Mouse (Mus musculus) T-helper 1 cell (primary cell): ENCODE measurements around the gene Lrrc61.

ENCODE experiments used
- in situ Hi-C: fragments of 300-600 bp; cut with MboI, MseI; formaldehyde crosslinking; loops from one replicate; pipeline ENCODE4 v1.15.1; 2025; ENCODE audit warnings: high pct_unique_total_duplicates

Gene Lrrc61

GRCm38 (mm10) chr6:48591871-48592270 is 37.3 kb downstream of the Lrrc61 start:
- in situ Hi-C loops, result no loop called here

- in situ Hi-C loops, result no loop called here
These were observed 38.8 kb downstream of the Lrrc61 start, which contains the start of the genes Repin1 and Gm44965 for GRCm38 (mm10) chr6:48593158-48594042. Gene Repin1, plus strand, starts transcription at chr6:48593883. Gene Gm44965, plus strand, starts transcription at chr6:48593941.

GRCm38 (mm10) chr6:48594043-48594738 is 39.6 kb downstream of the Lrrc61 start:
- in situ Hi-C loops, result no loop called here

GRCm38 (mm10) chr6:48595278-48595677 is 40.7 kb downstream of the Lrrc61 start:
- in situ Hi-C loops, result no loop called here

GRCm38 (mm10) chr6:48596545-48597232 is 42.1 kb downstream of the Lrrc61 start:
- in situ Hi-C loops, result no loop called here

- in situ Hi-C loops, result no loop called here
These were observed 42.6 kb downstream of the Lrrc61 start for GRCm38 (mm10) chr6:48597233-48597625.

- in situ Hi-C loops, result no loop called here
These were observed 46.0 kb downstream of the Lrrc61 start for GRCm38 (mm10) chr6:48600594-48600993.

GRCm38 (mm10) chr6:48601271-48602079 is 46.9 kb downstream of the Lrrc61 start, which contains the start of gene Zfp775:
Gene Zfp775, plus strand, starts transcription at chr6:48602063.
- in situ Hi-C loops, result no loop called here

- in situ Hi-C loops, result no loop called here
These were observed 47.6 kb downstream of the Lrrc61 start for GRCm38 (mm10) chr6:48602080-48602741.

- in situ Hi-C loops, result no loop called here
These were observed 53.5 kb downstream of the Lrrc61 start for GRCm38 (mm10) chr6:48608124-48608523.

GRCm38 (mm10) chr6:48609512-48609911 is 54.9 kb downstream of the Lrrc61 start:
- in situ Hi-C loops, result no loop called here

GRCm38 (mm10) chr6:48610657-48611056 is 56.1 kb downstream of the Lrrc61 start:
- in situ Hi-C loops, result no loop called here

GRCm38 (mm10) chr6:48613464-48613863 is 58.9 kb downstream of the Lrrc61 start:
- in situ Hi-C loops, result no loop called here

- in situ Hi-C loops, result no loop called here
These were observed 60.2 kb downstream of the Lrrc61 start for GRCm38 (mm10) chr6:48614756-48615155.

- in situ Hi-C loops, result no loop called here
These were observed 65.4 kb downstream of the Lrrc61 start for GRCm38 (mm10) chr6:48620031-48620430.
